Mouse (Mus musculus) 3134 (cell line): ENCODE data around the gene Vamp2.
"Not testable (repeated sequence)": the region's sequence is repeated elsewhere in the genome, so short reads cannot be mapped to it uniquely, and the experiment has no call there.

Source experiments
- DNase-seq: peaks from one replicate; pipeline ENCODE4 v3.0.0-alpha.2; 2011; ENCODE audit warnings: low spot score; ENCODE audit not compliant: insufficient read length; ENCODE audit errors: extremely low read depth

Gene Vamp2

DNA sequence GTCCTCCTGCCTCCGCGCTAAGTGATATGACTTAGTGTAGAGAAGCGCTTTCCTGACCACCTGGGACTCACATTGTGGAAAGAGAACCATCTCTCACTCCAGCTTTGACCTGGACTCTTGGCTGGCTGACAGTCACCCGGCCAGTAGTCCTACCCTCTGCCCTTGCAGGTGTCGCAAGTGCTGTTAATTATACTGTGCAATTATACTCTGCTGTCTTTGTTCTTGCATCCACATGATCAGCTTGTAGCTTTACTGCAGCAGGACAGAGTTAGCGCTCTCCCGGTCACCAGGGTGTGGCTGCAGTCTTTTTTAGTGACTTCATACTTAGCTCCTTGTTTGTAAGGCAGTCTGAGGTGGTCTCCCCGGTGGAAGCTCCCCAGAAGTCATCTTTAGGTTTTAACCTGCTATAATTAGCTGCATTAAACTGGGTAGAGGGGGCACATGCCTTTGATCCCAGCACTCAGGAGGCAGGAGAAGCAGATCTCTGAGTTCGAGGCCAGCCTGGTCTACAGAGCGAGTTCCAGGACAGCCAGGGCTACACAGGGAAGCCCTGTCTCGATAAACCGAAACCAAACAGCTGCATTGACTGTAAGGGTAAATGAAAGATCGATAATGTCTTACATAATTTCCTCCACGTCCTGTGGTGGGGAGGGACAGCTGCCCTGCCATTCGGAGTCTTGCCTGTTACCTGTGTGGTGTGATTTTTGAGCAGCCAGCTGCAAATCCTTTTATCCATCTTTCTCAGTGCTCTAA, 8.0 kb upstream of the Vamp2 start:
- no peak for DNase-seq

DNA sequence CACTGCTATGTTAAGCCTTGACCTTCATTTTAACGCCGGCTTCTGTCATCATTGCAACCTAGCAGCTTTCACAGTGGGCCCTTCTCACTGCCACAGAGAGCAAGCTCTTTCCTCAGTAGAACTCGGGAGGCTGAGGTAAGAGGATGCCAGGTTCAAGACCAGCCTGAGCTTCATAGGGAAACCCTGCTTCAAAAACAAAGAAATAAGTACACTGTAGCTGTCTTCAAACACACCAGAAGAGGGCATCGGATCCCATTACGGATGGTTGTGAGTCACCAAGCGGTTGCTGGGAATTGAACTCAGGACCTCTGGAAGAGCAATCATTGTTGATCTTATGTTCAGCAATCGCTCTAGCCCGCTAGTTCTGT, 7.5 kb upstream of the Vamp2 start:
- no peak for DNase-seq

DNA sequence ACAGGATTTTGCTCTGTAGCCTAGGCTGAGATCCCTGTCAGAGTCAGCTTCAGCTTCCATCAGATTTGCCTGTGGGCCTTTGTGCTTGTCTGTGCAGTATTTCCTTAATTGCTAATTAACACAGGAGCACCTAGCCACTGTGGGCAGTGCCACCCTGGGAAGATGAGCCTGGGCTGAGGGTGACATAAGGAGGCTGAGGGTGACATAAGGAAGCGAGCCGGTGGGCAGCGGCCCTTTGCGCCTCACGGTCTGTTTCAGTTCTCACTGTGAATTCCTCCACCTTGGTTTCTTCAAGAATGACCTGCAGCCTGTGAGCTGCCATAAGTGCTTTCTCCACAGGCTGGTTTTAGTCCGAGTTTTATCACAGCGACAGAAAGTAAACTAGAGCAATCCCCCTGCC, 6.7 kb upstream of the Vamp2 start:
- no peak for DNase-seq

DNA sequence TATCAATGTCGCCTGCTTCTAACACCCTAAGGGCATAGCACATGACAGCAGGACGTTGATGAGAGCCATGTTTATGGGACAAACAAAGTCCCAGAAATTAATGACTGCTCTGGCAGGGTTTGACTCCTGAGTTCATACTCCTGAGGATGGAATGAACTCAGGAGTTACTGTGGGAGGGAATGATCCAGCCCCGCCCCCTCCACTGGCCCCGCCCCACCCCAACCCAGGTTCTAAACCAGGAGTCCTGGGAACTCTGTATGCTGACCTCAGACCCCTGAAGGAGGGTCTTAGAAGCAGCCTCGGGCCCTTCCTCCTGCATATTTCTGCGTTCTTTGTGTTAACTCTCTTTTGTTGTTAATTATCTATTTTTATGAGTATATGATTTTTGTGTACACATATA, 2.7 kb upstream of the Vamp2 start:
- DNase-seq = no peak

DNA sequence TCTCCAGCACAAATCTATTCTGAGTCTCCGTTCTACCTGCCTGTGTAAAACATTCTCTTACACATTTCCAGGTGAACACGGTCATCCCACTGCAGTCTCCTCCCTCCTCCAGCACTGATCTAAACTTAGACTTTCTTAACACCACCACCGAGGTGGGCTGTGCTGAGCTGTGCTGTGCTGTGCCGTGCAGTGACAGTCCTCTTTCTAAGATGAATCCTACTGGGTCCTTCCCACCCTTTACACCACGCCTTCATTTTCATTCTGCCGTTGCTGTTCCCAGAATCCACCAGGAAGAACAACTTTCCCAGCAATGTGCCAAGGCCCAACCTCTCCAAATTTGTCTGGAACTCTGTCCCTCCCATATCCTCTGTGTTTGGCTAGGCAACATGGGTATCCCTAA, 1.9 kb upstream of the Vamp2 start:
- no peak for DNase-seq

DNA sequence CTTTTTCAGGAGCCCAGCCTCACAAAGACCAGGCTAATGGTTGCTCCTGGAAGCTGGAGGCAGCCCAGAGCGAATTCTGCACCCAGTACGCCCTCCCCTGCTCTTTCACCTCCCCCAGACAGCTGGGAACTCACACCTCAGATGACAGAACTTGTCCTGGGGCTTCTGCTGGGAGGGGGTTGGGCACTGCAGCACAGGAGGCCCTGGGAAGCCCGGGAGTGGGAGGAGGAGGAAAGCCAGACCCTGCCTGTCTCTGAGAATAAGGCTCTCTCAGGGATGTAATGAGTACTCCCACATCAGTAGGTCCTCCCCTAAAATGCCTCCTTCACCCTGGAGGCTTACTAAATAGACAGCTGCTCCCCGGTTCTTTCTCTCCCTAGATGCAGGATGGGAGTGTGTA, 1.2 kb upstream of the Vamp2 start:
- DNase-seq = no peak

DNA sequence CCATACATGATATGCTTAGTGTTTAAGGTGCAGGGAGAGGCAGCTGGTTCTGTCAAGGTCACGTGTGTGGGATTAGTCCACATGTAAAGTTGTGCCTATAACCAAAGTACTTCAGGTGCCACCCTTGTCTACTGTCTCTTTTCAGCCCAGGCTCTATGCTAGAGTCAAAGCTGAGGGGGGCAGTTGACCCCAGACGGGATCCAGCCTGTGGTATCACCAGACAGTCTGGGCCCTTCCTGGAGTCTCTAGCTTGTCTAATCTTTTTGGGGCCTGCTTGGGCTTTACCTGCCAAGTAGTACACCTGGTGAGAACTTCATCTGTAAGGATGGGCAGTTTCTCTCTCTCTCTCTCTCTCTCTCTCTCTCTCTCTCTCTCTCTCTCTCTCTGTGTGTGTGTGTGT, 693 bp upstream of the Vamp2 start:
- no peak for DNase-seq

DNA sequence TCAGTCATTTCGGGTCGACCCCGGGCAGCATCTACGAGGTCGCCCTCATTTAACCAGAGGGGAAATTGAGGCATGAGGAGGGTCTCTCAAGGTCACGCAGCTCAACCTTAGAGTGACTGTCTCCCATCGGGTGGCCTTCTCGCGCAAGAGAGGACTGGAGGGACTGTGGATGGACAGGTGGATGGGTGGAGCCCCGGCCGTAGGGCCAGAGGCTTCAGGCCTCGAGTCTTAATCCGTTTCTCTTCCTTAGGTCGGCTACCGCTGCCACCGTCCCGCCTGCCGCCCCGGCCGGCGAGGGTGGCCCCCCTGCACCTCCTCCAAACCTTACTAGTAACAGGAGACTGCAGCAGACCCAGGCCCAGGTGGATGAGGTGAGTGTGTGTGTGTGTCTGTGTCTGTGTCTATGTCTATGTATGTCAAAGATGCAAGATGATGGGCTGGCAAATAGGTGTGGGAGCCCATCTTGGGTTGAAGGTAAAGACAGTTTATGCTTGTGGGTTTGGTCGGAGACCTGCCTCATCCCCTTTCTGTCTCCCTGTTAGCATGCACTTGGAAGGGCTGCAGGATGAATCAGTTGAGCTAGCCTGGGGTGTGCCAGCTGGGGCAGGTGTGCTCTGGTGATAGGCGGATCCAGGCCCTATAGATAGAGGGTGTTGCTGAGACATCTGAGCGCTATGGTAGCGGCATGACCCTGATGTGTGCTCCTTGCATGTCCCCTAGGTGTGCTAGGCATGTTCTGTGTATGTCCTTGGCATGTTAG, 746 bp downstream of the Vamp2 start:
- peak; percentile 60 for DNase-seq

DNA sequence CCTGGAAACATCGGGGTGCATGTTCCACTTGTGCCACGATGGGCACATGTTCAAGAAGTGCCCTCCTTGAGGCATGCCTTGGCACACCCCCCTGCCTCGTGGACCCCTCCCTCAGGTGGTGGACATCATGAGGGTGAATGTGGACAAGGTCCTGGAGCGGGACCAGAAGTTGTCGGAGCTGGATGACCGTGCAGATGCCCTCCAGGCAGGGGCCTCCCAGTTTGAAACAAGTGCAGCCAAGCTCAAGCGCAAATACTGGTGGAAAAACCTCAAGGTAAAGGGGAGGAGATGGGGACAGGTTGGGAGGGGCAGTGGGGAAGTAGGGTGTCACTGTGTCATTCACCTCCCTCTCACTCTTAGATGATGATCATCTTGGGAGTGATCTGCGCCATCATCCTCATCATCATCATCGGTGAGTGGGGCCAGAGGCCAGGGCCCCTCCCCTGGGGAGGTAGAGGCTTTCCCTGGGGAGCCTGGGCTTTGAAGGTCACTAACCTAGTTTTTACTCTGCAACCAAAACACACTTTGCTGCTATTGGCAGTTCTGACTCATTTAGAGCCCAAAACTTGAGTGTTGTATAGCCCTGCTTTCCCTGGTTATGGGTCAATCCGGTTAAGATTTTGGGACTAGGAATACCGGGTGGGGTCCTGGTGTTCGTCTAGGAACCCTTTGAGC, 1.5 kb downstream of the Vamp2 start:
- DNase-seq = no peak

DNA sequence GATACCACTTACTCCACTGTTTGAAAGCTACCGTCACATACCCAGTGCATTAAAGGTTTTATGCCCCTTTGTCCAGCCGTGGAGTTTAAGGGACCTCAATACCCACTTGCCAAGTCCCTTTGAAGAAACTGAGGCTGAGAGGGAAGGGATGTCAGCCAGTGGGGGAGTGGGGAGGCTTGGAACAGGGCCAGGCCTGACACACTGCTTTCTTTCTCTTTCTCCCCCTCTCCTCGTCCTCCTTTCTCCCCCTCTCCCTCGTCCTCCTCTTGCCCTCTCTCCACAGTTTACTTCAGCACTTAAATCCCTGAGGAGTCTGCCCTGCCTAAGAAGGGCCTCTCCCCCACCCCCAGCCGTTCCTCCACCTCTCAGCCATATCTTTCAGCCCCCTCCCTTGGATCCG, 2.1 kb downstream of the Vamp2 start:
- no peak for DNase-seq

DNA sequence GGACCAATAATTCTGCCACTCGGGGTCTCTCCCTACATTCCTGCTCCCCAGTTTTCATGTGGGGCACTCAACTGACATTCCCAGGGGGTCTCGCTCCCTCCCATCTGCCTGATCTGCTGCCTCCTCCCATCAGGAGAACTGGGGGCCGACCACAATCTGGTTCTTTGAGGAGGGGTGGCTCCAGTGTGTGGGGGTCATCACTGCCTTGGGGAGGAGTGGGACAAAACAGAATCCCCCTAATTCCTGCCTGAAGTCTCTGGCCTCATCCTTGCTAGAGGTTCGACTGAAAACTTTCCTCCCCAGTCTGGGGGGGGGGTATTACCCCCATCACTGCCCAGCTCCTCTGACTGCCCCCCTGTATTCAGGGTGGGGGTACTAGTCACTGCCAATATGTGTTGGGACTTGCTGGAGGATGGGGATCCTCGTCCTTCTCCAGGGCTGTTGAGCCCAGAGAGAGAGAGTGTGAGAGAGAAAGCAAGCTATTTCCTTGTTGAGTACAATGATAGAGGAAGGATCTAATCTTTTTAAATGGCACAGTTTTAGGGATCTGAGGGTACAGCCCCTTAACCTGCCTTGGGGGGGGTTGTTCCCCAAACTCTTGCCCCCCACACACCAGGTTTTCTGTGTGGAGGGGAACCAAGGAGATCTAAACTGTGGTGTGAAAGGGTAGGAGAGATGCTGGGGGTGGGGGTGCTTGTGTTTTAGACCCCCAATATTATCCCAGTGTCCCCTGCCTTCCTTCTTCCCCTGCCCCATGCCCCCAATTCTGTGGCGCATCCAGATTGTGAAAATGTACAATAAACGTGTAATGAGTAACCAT, 3.5 kb downstream of the Vamp2 start:
- DNase-seq = no peak

DNA sequence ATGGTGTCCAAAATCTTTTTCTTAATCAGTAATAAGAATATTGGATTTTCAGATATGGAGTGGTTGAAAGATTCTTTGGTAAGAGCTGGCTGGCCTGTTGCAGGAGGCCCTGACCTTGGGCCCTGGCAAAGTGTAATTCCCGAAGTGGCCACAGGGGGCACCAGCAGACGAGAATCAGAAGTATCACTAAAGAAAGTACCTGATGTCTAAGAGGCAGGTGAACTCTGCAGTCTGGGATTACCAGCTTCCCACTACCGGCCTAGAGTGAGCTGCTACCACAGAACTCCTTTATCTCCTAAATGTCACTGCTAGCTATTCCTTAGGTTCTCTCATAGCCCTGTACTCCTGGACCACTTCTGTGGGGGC, 4.1 kb downstream of the Vamp2 start:
- peak; percentile 48 for DNase-seq

DNA sequence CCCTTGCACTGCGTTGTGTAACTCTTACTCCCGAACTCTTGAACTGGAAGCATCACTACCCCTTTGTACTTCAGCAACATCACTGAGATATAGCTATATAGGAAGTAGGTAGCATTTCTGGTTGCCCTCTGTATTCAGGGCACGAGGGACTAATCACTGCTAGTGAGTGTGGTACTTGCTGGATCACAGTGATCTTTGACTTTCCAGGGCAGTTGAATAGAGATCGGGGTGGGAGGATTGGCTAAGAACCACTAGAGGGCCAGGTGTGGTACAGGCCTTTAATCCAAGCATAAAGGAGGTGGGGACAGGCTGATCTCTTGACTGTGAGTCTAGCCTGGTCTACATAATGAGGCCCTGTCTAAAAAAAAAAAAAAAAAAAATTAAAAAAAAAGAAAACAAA, 4.6 kb downstream of the Vamp2 start:
- no peak for DNase-seq

DNA sequence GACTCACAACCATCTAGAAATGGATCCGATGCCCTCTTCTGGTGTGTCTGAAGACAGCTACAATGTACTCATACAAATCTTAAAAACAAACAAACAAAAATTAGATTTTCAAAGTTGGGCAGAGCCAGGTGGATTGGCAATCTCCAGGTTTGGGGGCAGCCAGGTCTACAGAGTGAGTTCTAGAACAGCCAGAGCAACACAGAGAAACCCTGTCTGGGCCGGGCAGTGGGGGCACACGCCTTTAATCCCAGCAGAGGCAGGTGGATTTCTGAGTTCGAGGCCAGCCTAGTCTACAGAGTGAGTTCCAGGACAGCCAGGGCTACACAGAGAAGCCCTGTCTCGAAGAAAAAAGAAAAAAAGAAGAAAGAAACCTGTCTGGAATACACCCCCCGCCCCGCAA, 5.6 kb downstream of the Vamp2 start:
- DNase-seq = not testable (repeated sequence)

DNA sequence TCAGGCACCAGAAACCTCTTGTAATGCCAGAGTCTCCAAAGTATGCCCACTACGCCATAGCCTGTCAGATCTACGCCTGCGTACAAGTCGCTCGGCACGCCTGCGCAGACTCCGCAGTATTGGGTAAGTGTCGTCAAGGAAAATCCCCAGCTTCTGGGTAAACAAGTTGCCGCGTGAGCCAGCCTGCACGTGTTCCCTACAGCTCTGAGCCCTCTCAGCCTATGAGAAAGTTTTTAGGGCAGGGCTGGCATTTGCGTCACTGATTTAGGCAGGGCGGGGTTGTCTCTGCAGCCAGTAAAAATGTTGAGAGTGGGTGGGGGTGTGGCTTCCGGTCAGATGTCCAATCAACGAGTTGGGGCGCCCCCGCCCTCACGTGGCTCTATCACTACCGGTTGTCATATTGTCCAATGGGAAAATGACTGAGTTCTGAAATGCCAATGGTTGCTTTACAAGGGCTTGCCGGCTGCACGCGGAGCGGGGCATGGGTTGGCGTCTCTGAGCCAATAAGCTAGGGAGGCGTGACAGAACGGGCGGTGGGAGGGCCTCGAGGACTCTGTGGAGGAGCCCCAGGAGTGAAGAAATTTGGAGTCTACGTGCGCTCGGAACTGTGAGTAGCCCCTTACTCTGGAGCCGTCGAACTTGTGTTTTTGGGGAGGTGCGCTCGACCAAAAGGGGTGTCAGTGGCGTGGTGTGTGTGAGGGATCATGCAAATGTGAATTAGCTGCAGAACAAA, 6.6 kb downstream of the Vamp2 start, which contains the start of gene Per1:
TSS of gene Per1 (plus strand) at position 521 of the 733 bp plus-strand sequence.
- DNase-seq = peak; percentile 98

DNA sequence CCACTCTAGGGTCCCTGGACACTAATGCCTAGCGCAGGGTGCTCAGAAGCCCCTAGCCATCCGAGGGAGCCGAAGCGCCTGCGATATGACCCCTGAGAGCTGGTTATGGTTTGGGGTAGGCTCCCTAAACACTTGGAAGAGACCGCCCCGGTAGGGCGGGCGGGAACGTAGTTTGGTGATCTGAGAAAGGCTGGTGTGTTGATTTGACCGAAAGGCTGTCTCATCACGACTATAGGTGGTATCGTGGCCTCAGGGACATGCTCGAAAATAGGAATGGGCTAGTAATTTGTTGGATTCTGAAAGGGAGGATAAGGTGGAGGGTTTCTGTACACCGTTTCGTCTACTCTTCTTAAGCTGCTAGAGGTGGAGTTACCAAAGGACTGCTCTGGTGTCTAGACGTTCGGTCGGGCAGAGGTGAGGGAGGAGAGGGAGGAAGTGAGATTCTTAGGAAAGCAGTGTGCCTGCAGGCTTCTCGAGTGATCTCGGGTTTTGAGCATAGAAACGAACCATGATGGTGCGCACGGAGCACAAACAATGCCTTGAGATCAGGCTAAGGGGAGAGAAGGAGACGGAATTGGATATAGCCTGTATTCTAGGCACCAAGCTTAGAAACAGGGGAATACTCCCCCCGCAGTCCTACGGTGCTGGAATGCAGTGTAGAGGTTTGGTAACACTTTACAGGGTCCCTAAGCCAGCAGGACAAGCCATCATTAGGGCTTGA, 7.4 kb downstream of the Vamp2 start:
- DNase-seq = no peak

DNA sequence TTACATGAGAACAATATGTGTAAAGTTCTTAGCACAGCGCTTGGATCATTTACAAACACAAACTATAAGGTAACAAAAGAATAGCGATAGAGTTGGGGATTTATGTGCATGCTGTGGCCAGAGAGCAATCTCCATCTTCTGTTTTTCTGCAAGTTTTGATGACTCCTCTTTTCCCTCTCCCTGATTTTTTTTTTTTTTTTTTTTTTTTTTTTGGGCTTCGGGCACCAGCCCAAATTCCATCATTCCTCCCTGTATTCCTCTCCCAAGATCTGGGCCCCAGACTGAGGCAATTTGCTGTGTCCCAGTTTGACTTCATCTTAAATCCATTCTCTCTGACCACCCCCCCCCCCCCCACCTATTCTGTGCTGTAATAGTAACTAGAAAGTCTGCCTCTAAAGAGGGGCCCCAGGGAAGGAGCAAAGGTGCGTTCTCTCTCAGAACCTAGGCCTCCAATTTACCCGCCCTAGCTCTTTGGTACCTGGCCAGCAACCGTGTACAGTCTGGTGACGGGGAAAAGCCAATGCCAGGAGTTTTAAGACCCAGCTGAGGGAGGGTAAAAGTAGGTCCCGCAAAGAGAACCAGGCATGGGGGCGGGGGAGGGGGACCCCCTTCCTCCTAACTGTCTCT, 8.2 kb downstream of the Vamp2 start:
- no peak for DNase-seq

DNA sequence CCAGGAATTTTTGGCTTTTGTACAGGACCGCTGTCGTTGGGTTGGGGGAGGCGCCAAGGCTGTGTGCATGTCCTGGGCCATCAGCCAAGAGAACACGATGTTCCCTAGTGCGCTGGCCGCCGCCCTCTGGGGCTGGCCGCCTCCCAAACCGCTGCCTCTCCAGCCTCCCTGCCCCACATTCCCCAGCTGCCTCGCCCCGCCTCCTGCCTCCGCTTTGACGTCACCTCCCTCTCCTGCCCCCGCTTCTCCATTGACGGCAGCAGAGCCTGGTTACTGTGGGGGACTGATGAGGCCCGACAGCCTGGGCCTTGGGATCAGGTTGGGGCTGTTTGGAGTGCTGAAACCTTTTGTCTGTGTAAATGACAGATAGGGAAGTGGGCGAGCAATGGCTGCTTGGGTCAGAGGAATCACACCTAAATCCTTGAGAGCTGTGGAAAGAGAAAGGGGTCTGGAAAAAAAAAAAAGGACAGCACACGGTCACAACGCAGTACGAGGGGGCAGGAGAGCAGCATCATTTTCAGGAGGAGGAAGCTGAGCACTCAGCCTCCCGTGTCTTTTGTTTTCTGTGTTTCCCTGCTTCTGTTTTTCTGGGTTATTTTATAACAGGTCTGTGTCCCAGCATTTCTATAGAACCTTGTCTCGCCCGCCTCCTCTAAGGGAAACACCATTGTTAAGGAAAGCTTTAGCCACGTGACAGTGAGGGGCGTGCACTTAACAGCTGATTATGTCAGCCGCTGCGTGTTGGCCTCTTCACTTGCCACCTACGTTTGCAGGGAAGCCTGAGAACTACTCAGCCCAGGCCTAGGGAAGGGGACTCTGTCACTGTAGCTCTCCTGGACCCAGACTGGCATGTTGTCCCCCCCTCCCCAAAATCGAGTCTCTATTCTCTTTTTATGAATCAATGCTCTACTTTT, 9.0 kb downstream of the Vamp2 start:
- DNase-seq = peak; percentile 97
